Mouse (Mus musculus): ENCODE data around the gene Dhx9. TPM values are rescaled to one million over a fixed set of nuclear protein-coding genes. Genes with fewer than 3 reads are reported as not detected.

The Dhx9 gene
- polyA plus RNA-seq, 1 experiment from 2014 or later = 18.8 TPM

- no peak overlapping the region for H3K27ac ChIP-seq (replicated peaks in 1 of 2; ENCODE audit: control insufficient read depth in 1 of 2, insufficient read depth in 1 of 2, low read depth in 2 of 2, low read length in 2 of 2)
- no peak overlapping the region for H3K4me2 ChIP-seq (ENCODE audit: low read length)
- no peak for ATAC-seq (ENCODE audit: insufficient number of reproducible peaks, insufficient read depth, low FRiP score, low read depth)
- WGBS = 88% methylated on average over 5 of the region's 5 CpGs
- H3K4me3 ChIP-seq (ENCODE audit: control insufficient read depth in 1 of 2, insufficient read depth in 1 of 2, low read depth in 1 of 2, low read length in 2 of 2) = no peak overlapping the region
- H3K4me1 ChIP-seq (ENCODE audit: control insufficient read depth in 2 of 2, insufficient read depth in 2 of 2, low read length in 2 of 2) = no peaks in the 10 kb centered on the region
- no peak overlapping the region for H3K9ac ChIP-seq (ENCODE audit: low read length)
- peaks cover 84% of the 10 kb centered on the region for H3K36me3 ChIP-seq (ENCODE audit: control insufficient read depth, insufficient read depth, low read length)
- H3K27me3 ChIP-seq (ENCODE audit: control insufficient read depth, insufficient read depth, low read length) = no peaks in the 10 kb centered on the region
- no peaks in the 10 kb centered on the region for H3K9me3 ChIP-seq (ENCODE audit: control insufficient read depth, low read length)
These were observed 31.3 kb downstream of the Dhx9 start for GRCm38 (mm10) chr1:153456137-153456536.

GRCm38 (mm10) chr1:153453146-153453642, 34.3 kb downstream of the Dhx9 start:
- Histone ChIP-seq H3K36me3 (ENCODE audit: control insufficient read depth, insufficient read depth, low read length) (peaks cover 62% of the 10 kb centered on the region), H3K4me2 (ENCODE audit: low read length) (no peak overlapping the region), H3K4me3 (ENCODE audit: control insufficient read depth in 1 of 2, insufficient read depth in 1 of 2, low read depth in 1 of 2, low read length in 2 of 2) (no peak overlapping the region), H3K27me3 (ENCODE audit: control insufficient read depth, insufficient read depth, low read length) (no peaks in the 10 kb centered on the region), H3K9me3 (ENCODE audit: control insufficient read depth, low read length) (no peaks in the 10 kb centered on the region), H3K27ac (replicated peaks in 1 of 2; ENCODE audit: control insufficient read depth in 1 of 2, insufficient read depth in 1 of 2, low read depth in 2 of 2, low read length in 2 of 2) (no peak overlapping the region), H3K4me1 (ENCODE audit: control insufficient read depth in 2 of 2, insufficient read depth in 2 of 2, low read length in 2 of 2) (no peaks in the 10 kb centered on the region), H3K9ac (ENCODE audit: low read length) (no peak overlapping the region)
- 87% methylated on average over 3 of the region's 3 CpGs for WGBS
- ATAC-seq (ENCODE audit: insufficient number of reproducible peaks, insufficient read depth, low FRiP score, low read depth) = no peak

- Histone ChIP-seq H3K4me2 (ENCODE audit: low read length) (no peak overlapping the region), H3K9ac (ENCODE audit: low read length) (no peak overlapping the region), H3K4me3 (ENCODE audit: control insufficient read depth in 1 of 2, insufficient read depth in 1 of 2, low read depth in 1 of 2, low read length in 2 of 2) (no peak overlapping the region), H3K36me3 (ENCODE audit: control insufficient read depth, insufficient read depth, low read length) (peaks cover 45% of the 10 kb centered on the region), H3K4me1 (ENCODE audit: control insufficient read depth in 2 of 2, insufficient read depth in 2 of 2, low read length in 2 of 2) (no peaks in the 10 kb centered on the region), H3K9me3 (ENCODE audit: control insufficient read depth, low read length) (no peaks in the 10 kb centered on the region), H3K27ac (replicated peaks in 1 of 2; ENCODE audit: control insufficient read depth in 1 of 2, insufficient read depth in 1 of 2, low read depth in 2 of 2, low read length in 2 of 2) (no peak overlapping the region), H3K27me3 (ENCODE audit: control insufficient read depth, insufficient read depth, low read length) (no peaks in the 10 kb centered on the region)
- WGBS = 69% methylated on average over 10 of the region's 10 CpGs
- no peak for ATAC-seq (ENCODE audit: insufficient number of reproducible peaks, insufficient read depth, low FRiP score, low read depth)
These were observed 36.0 kb downstream of the Dhx9 start for GRCm38 (mm10) chr1:153451237-153452154.

GRCm38 (mm10) chr1:153446120-153446831, 41.2 kb downstream of the Dhx9 start:
- no peak for ATAC-seq (ENCODE audit: insufficient number of reproducible peaks, insufficient read depth, low FRiP score, low read depth)
- no peaks in the 10 kb centered on the region for H3K9me3 ChIP-seq (ENCODE audit: control insufficient read depth, low read length)
- no peak overlapping the region for H3K27ac ChIP-seq (replicated peaks in 1 of 2; ENCODE audit: control insufficient read depth in 1 of 2, insufficient read depth in 1 of 2, low read depth in 2 of 2, low read length in 2 of 2)
- H3K4me2 ChIP-seq (ENCODE audit: low read length) = no peak overlapping the region
- WGBS = 94% methylated on average over 20 of the region's 20 CpGs
- no peaks in the 10 kb centered on the region for H3K4me1 ChIP-seq (ENCODE audit: control insufficient read depth in 2 of 2, insufficient read depth in 2 of 2, low read length in 2 of 2)
- no peaks in the 10 kb centered on the region for H3K27me3 ChIP-seq (ENCODE audit: control insufficient read depth, insufficient read depth, low read length)
- H3K36me3 ChIP-seq (ENCODE audit: control insufficient read depth, insufficient read depth, low read length) = 0 out of 2 replicates have a peak, but pooled peaks cover 6% of the 10 kb centered on the region
- H3K4me3 ChIP-seq (ENCODE audit: control insufficient read depth in 1 of 2, insufficient read depth in 1 of 2, low read depth in 1 of 2, low read length in 2 of 2) = no peak overlapping the region
- no peak overlapping the region for H3K9ac ChIP-seq (ENCODE audit: low read length)

- H3K9ac ChIP-seq (ENCODE audit: low read length) = no peak overlapping the region
- no peak overlapping the region for H3K4me3 ChIP-seq (ENCODE audit: control insufficient read depth in 1 of 2, insufficient read depth in 1 of 2, low read depth in 1 of 2, low read length in 2 of 2)
- no peak overlapping the region for H3K4me2 ChIP-seq (ENCODE audit: low read length)
- no peaks in the 10 kb centered on the region for H3K4me1 ChIP-seq (ENCODE audit: control insufficient read depth in 2 of 2, insufficient read depth in 2 of 2, low read length in 2 of 2)
- WGBS = 79% methylated on average over 4 of the region's 4 CpGs
- no peak overlapping the region for H3K27ac ChIP-seq (replicated peaks in 1 of 2; ENCODE audit: control insufficient read depth in 1 of 2, insufficient read depth in 1 of 2, low read depth in 2 of 2, low read length in 2 of 2)
- H3K36me3 ChIP-seq (ENCODE audit: control insufficient read depth, insufficient read depth, low read length) = no peaks in the 10 kb centered on the region
- no peaks in the 10 kb centered on the region for H3K9me3 ChIP-seq (ENCODE audit: control insufficient read depth, low read length)
- no peak for ATAC-seq (ENCODE audit: insufficient number of reproducible peaks, insufficient read depth, low FRiP score, low read depth)
- no peaks in the 10 kb centered on the region for H3K27me3 ChIP-seq (ENCODE audit: control insufficient read depth, insufficient read depth, low read length)
These were observed 43.8 kb downstream of the Dhx9 start for GRCm38 (mm10) chr1:153443632-153444031.

- Histone ChIP-seq H3K4me1 (ENCODE audit: control insufficient read depth in 2 of 2, insufficient read depth in 2 of 2, low read length in 2 of 2) (no peaks in the 10 kb centered on the region), H3K27ac (replicated peaks in 1 of 2; ENCODE audit: control insufficient read depth in 1 of 2, insufficient read depth in 1 of 2, low read depth in 2 of 2, low read length in 2 of 2) (no peak overlapping the region), H3K9me3 (ENCODE audit: control insufficient read depth, low read length) (no peaks in the 10 kb centered on the region), H3K36me3 (ENCODE audit: control insufficient read depth, insufficient read depth, low read length) (no peaks in the 10 kb centered on the region), H3K9ac (ENCODE audit: low read length) (no peak overlapping the region), H3K27me3 (ENCODE audit: control insufficient read depth, insufficient read depth, low read length) (no peaks in the 10 kb centered on the region), H3K4me3 (ENCODE audit: control insufficient read depth in 1 of 2, insufficient read depth in 1 of 2, low read depth in 1 of 2, low read length in 2 of 2) (no peak overlapping the region), H3K4me2 (ENCODE audit: low read length) (no peak overlapping the region)
- WGBS = 78% methylated on average over 1 of the region's 1 CpGs
- ATAC-seq (ENCODE audit: insufficient number of reproducible peaks, insufficient read depth, low FRiP score, low read depth) = no peak
These were observed 44.4 kb downstream of the Dhx9 start for GRCm38 (mm10) chr1:153443019-153443418.

- ATAC-seq (ENCODE audit: insufficient number of reproducible peaks, insufficient read depth, low FRiP score, low read depth) = no peak
- Histone ChIP-seq H3K9me3 (ENCODE audit: control insufficient read depth, low read length) (no peaks in the 10 kb centered on the region), H3K27me3 (ENCODE audit: control insufficient read depth, insufficient read depth, low read length) (no peaks in the 10 kb centered on the region), H3K9ac (ENCODE audit: low read length) (no peak overlapping the region), H3K36me3 (ENCODE audit: control insufficient read depth, insufficient read depth, low read length) (no peaks in the 10 kb centered on the region), H3K4me3 (ENCODE audit: control insufficient read depth in 1 of 2, insufficient read depth in 1 of 2, low read depth in 1 of 2, low read length in 2 of 2) (no peak overlapping the region), H3K27ac (replicated peaks in 1 of 2; ENCODE audit: control insufficient read depth in 1 of 2, insufficient read depth in 1 of 2, low read depth in 2 of 2, low read length in 2 of 2) (no peak overlapping the region), H3K4me2 (ENCODE audit: low read length) (no peak overlapping the region), H3K4me1 (ENCODE audit: control insufficient read depth in 2 of 2, insufficient read depth in 2 of 2, low read length in 2 of 2) (no peaks in the 10 kb centered on the region)
- 74% methylated on average over 3 of the region's 3 CpGs for WGBS
These were observed 45.8 kb downstream of the Dhx9 start for GRCm38 (mm10) chr1:153441656-153442055.
